Mouse (Mus musculus) neural tube, embryonic 10.5 days (tissue): ENCODE measurements around the gene Cdc42.

Source experiments
- DNase-seq: peaks from one replicate; pipeline ENCODE4 v3.0.0-alpha.2; 2017; ENCODE audit warnings: low spot score; ENCODE audit errors: extremely low spot score

The Cdc42 gene

DNA sequence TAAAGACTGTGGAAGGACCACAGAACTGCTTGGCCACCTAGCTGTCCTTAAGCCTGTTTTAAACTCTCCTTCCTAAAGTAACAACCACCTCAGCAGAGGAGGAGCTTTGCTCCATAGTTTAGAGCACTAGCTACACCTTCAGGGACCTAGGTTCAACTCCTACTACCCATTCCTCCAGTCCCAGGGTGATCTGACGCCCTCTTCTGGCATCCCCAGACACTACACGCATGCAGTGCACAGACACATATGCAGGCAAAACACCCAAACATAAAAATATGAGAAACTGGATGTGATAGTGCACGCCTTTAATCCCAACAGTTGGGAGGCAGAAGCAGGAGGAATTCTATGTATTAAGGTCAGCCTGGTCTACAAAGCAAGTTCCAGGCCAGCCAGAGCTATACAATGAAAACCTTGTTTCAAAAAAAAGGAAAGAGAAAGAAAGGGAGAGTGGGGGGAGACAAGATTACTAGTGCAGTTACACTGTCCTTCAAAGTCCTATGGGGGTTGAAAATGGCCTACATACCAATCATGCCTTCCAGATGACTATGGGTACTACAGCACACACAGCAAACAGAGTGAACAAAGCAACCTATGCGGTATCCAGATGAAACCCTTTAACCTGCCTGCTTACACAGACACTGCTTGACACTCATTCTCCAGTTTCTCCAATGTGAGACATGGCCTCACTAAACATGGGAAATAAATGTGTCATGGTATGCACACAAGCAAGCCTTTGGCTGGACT lies 41.3 kb downstream of the Cdc42 start:
- no peak for DNase-seq

DNA sequence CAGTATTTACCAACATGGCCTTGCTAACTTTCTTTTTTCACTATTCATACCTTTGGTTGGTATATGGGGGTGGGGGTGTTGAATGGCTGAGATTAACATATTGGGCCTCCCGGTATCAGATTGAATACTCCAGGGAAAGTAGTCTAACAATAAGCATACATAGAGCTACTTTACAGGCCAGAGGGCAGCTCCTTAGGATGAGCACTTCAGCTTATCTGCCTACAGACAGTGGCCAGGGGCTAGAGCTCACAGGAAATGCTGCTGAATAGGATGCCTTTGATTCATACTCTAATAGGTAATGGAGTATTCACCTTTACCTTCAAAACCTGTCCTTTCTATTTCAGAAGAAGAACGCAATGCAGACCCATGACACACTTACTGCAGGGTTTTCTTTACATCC lies 42.5 kb downstream of the Cdc42 start:
- DNase-seq: no peak

DNA sequence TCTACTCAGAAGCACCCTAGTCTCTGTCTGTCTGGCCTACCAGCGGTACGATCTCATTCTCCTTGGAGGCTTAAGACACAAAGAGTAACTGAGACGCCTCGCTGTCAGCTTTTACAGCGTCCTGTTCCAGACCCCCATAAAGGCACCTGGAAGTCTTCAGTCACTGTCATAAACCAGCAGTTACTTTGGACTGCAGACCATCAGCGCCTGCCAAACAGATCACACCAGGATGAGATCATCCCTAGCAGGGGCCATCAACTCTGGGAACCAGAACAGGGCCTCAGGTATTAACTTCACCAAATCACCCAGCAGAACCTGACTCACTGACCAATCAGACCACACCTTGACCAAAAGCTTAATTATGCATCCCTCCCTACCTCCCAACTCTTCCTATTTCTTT lies 43.0 kb downstream of the Cdc42 start:
- no peak for DNase-seq

DNA sequence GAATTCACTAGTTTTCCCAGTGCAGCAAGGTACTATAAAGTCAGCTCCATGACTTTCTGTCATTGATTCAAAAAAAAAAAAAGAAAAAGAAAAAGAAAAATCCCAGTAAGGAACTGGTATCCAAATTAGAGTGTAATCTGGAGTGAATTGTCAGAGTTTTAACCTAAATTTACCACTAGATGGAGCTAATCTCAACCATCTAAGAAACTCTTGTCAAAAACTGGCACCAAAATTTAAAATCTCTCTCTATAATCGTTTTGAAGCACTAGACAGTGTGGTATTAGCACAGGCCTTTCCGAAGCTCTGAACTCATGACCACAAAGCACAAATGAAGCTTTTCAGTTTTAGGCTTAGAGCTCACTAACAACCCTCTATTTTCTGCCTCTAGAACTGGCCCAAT lies 44.0 kb downstream of the Cdc42 start:
- DNase-seq: no peak

DNA sequence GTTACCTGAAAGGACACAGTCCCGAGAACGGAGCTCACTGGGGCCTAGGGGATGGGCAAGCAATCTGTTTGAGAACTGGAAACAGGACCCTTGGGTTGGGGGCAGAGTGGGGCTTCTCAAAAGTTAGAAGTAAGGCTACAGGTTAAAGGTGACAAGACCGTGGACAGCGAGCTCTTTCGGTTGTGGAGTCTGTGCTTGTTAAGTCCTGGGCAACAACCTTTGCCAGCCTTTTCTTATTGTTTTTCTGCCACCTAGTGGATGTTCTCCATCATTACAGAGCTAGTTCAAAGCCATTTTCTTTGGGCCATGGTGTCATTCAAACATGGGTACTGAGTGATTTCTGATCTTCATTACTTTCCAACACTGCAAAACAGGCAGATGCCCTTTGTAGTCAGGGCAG lies 49.1 kb downstream of the Cdc42 start:
- DNase-seq: no peak

DNA sequence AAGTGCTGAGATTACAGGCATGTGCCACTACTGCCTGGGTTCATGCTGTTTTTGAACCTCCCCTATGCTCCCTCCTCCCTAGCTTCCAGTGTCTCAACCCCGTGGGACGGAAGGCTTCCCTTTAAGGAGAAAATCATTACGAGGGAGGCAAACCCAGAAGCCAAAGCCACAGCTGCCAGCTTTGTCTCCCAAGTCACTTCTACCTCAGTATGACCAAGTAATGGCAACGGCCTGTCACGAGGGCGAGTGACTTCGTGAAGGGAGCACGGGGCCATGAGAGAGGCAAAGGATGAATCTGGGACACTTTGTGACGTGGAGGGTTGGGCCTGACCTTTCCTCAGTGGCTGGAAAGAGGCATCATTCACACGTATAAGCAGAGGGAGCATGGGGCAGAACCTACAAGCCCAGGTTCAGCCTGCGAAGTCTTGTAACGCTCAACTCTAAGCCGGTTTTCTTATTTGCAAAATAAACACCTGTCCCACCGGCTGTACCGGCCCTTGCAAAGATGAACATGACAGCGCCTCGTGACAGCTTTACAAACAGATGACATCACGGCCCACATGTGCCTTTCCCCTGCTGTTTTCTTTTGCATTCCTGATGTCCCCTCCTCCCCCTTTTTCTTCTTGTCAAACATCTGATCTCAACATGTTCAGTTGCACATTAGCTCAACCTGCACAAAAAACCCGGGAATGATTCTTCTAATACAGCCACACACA lies 50.4 kb downstream of the Cdc42 start:
- no peak for DNase-seq

DNA sequence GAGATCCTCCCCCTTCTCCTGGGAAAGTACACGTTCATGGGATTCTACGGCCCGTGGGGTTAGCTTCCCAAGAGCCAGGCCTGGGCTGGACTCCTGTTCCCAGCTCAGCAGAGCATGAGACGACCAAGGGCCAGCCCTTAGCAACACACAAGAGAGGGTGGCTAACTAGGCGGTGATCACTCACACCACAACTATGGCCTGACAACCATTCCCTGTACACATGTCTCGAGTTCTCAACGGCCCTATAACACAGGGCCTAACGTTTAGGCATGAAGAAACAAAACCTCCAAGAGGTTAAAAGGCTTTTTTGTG lies 51.0 kb downstream of the Cdc42 start:
- no peak for DNase-seq

DNA sequence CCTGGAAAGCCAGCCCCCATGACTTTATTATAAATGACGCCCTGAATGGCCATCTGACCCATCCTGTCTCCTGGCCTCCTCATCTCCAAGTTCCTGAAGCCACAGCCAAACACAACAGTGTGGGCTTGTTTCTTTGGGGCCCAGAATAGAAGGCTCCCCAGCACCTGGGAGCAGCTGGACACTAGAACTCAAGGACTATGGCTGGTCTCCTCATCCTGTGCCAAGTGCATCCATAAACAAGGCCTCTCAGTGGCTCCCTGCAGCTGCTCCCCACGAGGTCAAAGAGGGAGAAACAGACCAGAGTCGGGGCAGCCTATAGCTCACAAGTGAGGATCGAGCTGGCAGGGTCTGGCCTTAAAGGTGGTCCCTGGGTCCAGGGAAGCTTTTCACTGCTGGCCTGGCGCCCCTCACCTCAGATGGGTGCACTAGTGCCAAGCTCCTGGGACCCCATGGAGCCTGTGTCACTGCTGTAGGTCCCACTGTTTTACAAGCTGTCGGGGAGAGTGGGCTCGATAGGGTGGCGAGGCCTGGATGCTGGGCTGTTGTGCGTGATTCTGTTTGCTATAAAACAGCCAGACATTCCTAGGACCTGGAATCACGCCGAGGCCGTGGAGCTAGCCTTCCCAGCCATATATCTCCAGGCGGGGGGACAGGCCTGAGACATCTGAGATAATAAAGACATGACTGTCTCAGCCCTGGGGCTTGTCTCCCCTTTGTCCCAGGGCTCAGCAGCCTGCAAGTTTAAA lies 51.5 kb downstream of the Cdc42 start:
- DNase-seq: no peak

DNA sequence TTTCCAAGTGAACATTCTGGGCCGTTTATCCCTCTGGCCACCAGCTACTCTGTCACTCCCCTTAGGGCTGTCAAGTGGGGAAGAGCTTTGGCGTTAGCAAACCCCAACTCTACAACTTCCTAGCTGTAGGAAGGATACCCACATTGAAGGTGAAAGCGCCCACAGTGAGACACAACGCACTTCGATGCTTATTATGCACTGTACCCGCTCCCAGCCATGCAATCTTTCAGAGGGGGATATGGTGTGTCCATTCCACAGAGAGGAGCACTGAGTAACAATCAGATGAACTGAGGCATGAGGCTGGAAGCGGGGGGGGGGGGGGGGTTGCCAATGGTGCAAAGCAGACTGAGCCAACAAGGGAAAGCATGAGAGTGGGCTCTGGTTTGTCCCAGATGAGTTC lies 52.5 kb downstream of the Cdc42 start:
- DNase-seq: no peak

DNA sequence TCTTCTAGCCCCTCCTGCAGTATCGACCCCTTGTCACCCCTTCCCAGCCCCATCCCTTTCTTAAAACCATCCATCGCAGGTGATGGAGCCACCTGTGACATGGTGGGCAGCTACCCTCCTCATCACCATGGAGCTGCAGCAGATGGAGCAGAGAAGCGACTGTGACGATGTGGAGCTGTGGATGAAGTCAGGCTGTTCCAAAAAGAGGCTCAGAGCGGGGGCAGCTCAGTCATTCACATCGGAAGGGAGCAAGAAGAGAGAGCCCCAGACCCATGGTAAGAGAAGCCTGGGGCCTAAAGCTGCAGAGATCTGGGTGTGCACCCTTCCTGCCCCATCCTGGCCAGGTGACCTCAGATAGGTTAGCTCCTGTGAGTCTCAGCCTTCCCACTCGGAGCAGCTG lies 53.4 kb downstream of the Cdc42 start:
- DNase-seq: no peak

DNA sequence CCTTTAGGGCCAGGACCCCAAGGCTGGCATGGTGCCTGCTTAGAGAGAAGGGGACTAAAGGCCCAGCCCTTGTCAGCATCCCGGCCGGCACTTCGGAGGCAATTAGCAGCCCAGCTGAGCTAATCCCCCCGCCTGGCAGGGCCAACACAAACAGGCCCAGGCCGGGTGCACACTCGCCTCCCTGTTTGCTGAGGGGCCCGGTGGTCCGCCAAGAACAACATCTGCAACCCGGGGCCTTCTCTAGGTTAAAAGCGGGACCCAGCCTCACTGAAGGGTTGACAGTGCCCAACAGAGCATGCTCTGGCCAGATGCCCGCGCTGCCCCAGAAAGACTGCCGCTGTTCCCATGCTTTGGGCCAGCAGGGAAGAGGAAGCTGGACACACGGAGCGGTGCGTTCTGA lies 55.9 kb downstream of the Cdc42 start:
- DNase-seq: no peak

DNA sequence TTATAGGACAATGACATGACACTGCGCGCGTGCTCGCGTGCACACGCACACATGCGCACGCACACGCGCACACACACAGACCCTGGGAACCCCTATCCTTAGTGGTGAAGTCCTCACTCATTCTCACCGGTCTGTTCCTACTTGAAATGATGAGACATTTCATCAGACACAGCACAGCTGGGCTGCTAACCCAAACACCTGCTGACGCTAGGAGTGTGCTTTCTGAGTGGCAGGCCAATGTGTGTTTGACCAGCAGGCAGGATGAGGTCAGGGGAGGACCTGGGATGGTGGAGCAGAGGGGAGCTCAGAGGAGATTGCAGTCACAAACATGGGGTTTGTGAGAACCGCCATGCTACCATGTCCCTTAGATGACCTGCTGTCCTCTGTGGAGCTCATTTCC lies 57.3 kb downstream of the Cdc42 start:
- DNase-seq: no peak

DNA sequence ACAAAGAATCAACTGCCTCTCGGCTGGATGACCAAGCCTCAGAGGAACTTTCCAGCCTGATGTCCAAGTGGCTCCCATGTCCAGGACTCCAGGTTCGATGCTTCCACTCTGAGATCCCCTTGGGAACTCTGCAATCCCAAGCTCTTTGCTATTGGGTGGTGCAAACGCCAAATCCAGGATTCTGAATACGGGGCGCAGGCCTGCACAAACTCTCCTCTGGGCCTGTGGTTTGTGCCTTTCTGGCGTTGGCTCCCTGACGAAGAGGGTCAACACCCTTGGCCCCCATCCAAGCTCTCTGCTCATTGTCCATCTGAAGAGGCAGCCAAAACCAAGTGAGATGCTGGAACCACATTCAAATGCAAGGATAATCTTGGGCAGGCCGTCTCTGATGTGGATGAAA lies 59.1 kb downstream of the Cdc42 start:
- no peak for DNase-seq

DNA sequence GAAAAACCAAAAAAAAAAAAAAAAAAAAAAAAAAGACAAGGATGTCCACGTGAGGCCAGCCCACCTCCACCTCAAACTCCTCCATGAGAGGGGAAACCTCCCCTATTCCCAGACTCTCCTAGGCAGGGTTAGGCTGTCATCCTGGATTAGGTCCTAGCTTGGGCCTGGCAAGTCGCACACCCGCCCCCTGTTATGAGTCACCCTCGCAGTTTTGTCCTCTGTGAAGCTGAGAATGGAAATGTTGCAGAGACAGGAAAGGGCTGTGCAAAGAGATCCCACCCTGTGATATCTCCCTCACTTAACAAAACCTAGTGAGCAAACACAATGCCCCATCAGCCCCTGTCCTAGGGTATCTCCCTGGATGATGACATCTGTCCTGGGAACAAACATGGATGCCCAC lies 59.9 kb downstream of the Cdc42 start:
- DNase-seq: no peak

DNA sequence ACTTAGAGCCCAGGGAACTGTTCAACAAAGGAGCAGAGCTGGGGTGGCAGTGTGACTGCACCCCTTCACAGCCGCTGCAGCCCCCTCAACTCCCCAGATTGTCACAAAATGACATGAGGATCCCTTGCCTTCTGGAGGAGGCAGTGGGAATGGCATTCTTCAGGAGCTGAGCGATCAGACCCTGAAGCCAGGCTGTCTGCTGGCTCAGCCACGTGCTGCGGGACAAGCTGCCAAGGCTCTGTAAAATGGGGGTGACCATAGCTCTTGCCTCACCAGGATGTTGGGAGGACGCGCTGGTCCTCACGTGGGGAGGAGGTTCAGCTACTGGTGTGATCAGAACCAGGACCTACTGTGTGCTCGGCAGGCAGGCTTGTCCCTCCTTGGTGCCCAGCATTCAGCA lies 62.6 kb downstream of the Cdc42 start:
- DNase-seq: no peak

DNA sequence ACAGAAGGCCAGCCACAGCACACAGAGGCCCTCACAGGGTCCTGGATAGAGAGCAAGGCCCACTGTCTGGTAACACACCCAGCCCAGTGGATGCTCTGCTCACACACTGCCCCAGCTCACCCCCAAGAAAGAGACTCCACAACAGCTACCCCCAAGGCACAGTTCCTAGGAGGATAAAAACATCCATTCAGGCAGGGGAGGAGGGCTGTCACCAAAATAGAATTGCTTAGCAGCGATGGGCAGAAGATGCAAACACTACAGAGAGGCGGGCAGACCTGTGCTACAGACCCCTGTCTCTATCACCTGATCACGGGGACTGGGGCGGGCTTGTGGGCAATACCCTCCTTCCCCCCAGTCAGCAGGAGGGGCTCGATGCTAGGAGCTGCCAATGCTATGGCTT lies 63.0 kb downstream of the Cdc42 start:
- no peak for DNase-seq

DNA sequence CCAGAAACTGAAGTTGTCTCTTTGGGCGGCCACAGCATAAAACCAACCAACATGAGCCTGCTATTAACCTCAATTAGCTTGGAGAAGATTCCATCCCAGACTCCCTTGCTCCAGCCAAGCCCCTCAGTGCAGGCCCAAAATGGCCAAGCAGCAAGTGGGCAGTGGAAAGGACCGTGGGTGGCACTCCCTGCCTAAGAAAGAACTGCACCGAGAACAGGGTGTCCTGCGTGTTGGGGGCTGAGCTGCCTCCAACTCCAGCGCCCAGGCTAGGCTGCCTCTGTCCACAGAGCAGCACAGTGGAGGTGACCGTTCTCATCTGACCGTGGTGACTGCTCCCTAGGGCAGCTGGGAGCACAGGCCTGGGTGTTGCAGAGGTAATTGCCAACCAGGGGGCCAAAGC lies 63.5 kb downstream of the Cdc42 start:
- no peak for DNase-seq

DNA sequence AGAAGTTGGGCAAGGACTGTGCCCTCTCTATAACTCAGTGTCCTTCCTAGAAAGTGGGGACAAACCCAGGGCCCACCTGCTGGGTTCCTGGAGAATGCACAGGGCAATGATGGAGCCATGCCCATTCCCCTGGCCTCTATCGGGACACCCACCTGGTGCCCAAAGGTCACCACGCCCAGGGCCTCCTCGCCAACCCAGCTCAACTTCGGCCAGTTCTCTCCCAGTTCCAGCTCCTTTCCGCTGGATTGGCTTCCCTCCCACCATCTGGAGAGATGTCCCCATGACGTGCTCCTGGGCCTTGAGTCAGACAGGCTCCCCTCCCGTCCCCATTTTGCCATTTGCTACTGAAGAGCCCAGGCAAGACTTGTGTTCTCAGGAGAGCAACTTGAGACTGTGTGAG lies 64.9 kb downstream of the Cdc42 start:
- DNase-seq: no peak

DNA sequence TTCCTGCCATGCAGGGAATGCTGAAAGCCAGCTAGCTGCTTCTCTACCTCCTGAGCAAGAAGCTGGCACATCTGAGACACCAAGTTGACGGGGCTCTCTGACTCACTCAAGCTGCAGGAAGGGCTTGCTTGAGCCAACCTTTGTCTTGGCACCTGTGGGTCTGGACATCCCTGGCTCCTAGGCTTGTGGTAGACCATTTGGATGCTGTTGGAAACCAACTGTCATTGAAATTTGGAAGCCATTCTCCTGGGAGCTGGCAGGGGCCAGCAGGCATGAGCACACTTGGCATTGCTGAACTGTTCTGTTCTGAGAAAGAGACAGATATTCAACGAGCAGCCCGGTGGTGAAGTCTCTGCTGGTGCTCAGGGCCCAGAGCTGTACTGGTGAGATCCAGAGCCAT lies 67.3 kb downstream of the Cdc42 start:
- no peak for DNase-seq

DNA sequence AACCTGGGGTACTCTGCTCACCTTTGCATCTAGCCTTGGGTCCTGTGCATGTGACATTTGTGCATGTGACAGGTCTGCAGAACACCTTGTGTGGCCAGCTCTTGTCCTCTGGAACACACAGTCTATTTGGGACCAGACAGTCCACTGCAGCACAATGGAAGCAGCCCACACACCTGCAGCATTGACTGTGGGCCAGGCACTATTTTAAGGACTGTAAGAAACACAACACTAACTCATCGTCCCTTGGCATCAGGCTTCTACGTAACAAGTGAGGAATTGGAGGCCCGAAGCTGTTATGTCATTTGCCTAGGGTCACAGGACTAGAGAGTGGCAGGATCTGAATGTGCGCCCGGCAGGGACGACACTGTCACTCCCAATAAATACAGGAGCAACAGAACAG lies 67.8 kb downstream of the Cdc42 start:
- DNase-seq: no peak

DNA sequence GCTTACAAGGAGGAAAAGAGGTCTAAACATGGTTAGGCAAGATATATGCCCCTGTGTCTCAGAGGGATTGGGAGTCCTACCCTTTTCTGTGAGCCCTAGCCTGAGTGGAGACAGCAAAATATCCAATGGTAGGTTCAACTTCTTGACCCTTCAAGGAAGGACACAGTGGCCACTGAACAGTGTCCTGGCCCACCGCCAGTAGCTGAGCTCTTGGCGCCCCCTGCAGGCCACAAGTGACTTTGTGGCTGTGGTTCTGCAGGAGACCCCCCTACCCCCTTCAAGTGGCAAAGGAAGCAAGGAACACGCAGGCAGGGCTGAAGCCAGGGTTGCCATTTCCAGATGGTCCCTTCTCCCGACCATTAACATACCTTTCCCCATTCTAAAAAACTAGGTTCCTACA lies 69.7 kb downstream of the Cdc42 start:
- DNase-seq: peak; percentile 77

DNA sequence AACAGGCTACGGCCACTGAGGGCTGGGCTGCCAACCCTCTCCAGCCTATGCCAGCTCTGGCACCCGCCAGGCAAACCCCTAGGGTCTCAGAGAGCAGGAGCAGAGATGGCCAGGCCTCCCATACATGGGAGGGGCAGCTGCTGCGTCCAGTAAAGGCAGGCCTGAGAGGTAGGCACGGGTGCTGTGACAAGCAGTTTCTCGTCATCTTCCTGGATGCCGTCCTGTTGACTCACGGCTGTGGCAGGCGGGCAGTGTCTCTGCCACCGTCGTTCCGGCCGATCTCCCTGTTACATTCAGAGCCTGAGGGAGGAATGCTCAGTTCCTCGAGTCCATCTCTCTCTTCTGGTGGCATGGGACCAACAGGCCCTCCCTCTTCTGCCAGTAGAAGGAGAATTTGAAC lies 70.3 kb downstream of the Cdc42 start:
- DNase-seq: no peak

DNA sequence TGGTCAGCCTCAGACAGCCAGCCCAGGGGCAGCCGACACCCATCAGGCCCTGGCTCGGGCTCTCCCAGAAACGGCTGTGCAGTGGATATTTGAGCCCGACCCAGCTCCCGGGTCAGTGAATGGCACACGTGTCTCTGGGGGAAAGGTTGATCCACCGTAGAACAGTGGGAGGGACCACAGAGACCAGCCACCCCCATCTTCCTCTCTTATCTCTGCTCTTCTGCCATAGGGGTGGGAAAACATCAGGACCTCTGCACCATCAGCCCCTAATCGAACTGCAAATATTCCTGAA lies 70.9 kb downstream of the Cdc42 start:
- DNase-seq: no peak
